Mouse (Mus musculus): ENCODE results near the gene Aunip. TPM values are rescaled to one million over a fixed set of nuclear protein-coding genes. Genes with fewer than 3 reads are reported as not detected.
"Not testable (repeated sequence)": the region's sequence is repeated elsewhere in the genome, so short reads cannot be mapped to it uniquely, and the experiment has no call there.

Aunip gene
- polyA plus RNA-seq, 2 experiments, result 7.6 to 21.0 TPM

DNA sequence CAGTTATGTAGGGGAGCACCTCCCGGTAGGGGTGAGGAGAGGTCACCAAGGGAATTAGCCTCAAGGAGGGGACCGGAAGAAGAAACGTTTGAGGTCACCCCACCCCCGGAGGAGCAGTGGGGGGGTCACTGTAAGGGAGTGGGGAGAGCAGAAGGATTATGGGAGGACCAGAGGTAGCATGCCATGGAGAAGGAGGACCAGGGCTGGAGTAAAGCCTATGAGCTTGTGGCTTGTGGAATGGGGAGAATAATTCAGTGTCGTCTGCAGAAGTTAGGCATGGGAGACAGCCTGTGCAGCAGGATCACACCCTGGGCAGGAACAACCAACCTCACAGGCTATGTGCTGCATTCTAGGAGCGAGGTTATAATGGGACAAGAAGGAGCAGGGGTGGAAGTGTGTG is 13.6 kb upstream of the Aunip start:
- Histone ChIP-seq H3K4me2 (ENCODE audit: low read depth) (peak overlapping the region; percentile 74), H3K9me3 (ENCODE audit: control insufficient read depth, low read length) (no peaks in the 10 kb centered on the region), H3K27ac (no peak overlapping the region), H3K4me1 (replicated peaks; ENCODE audit: control insufficient read depth in 2 of 2, insufficient read depth in 2 of 2, low read length in 1 of 2) (peaks cover 25 to 34% of the 10 kb centered on the region in 2 experiments), H3K36me3 (replicated peaks; ENCODE audit: control insufficient read depth, insufficient read depth, low read depth) (no peaks in the 10 kb centered on the region), H3K4me3 (ENCODE audit: insufficient read depth in 1 of 2, low read depth in 2 of 2, low read length in 2 of 2) (peak overlapping the region; percentile 31 to 51), H3K9ac (replicated peaks) (peak overlapping the region; percentile 45), H3K27me3 (ENCODE audit: control insufficient read depth, insufficient read depth, low read length) (no peaks in the 10 kb centered on the region; the same call in 1 of the 2 replicates)
- WGBS (ENCODE audit: insufficient replicate concordance), result 8% methylated on average over 6 of the region's 6 CpGs
- ATAC-seq (ENCODE audit: insufficient read depth) (peak; percentile 21), DNase-seq (ENCODE audit: low read depth in 3 of 3, low spot score in 3 of 3) (no peak)
- no peak for TF ChIP-seq EP300 (IDR thresholded peaks at IDR 0.05; ENCODE audit: low read depth)
- TF ChIP-seq CTCF (IDR thresholded peaks at IDR 0.05; ENCODE audit: low read depth), result no peak

DNA sequence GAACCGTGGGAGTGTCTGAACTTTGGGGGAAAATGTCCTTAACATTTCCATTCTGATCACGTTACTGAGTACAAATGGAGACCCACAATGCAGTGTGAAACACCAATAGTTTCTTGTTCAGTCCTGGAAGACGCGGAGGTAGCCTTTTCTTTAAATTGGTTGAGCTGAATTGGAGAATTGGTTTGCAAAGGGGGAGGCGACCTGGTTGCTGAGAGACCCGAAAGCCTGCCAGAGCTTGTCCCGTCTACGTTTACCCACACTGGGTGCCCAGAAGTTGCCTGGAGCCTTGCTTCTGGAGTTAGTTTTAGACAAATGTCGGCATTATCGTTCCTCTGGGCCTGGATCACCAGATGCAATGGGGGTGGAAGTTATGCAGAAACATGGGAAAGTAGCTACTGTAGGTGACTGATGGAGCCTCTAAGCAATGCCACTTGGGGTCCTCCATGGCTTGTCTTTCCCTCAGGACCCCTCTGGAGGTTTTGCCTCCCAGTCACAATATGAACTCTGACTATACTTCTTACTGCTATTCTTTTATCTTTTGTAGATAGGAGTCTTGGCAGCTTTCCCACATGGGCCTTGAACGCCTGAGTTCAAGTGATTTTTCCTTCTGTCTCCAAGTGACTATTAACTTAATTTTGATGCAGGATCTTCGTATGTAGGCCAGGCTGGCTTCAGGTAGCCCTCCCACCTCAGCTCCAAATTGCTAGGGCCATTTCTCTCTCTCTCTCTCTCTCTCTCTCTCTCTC is 12.6 kb upstream of the Aunip start:
- 50% methylated on average over 12 of the region's 12 CpGs for WGBS (ENCODE audit: insufficient replicate concordance)
- ATAC-seq (ENCODE audit: insufficient read depth), result no peak
- no peaks in the 10 kb centered on the region for H3K9me3 ChIP-seq (ENCODE audit: control insufficient read depth, low read length)
- no peak overlapping the region for H3K4me3 ChIP-seq (ENCODE audit: insufficient read depth in 1 of 2, low read depth in 2 of 2, low read length in 2 of 2)
- DNase-seq (ENCODE audit: low read depth in 3 of 3, low spot score in 3 of 3), result no peak
- no peak overlapping the region for H3K9ac ChIP-seq (replicated peaks)
- no peaks in the 10 kb centered on the region; the same call in 1 of the 2 replicates for H3K27me3 ChIP-seq (ENCODE audit: control insufficient read depth, insufficient read depth, low read length)
- peaks cover 25 to 34% of the 10 kb centered on the region in 2 experiments for H3K4me1 ChIP-seq (replicated peaks; ENCODE audit: control insufficient read depth in 2 of 2, insufficient read depth in 2 of 2, low read length in 1 of 2)
- TF ChIP-seq EP300 (IDR thresholded peaks at IDR 0.05; ENCODE audit: low read depth) (no peak), CTCF (IDR thresholded peaks at IDR 0.05; ENCODE audit: low read depth) (no peak)
- no peaks in the 10 kb centered on the region for H3K36me3 ChIP-seq (replicated peaks; ENCODE audit: control insufficient read depth, insufficient read depth, low read depth)
- H3K27ac ChIP-seq, result no peak overlapping the region
- H3K4me2 ChIP-seq (ENCODE audit: low read depth), result peak overlapping the region; percentile 74

DNA sequence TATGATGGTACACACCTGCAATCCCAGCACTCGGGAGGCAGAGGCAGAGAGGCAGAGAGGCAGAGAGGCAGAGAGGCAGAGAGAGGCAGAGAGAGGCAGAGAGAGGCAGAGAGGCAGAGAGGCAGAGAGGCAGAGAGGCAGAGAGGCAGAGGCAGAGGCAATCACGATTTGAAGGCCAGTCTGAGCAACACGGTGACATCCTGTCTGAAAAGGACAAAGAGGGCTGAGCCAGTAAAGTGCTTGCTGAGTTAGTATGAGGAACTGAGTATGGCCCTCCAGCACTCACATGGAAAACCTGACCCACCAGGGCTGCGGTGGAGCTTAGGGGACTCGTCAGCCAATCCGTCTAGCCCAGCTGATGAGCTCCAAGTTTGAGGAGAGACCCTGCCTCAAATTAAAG is 11.8 kb upstream of the Aunip start:
- 50% methylated on average over 6 of the region's 6 CpGs for WGBS (ENCODE audit: insufficient replicate concordance)
- not testable (repeated sequence) for H3K27me3 ChIP-seq (ENCODE audit: control insufficient read depth, insufficient read depth, low read length); H3K27ac ChIP-seq; ATAC-seq (ENCODE audit: insufficient read depth); H3K36me3 ChIP-seq (replicated peaks; ENCODE audit: control insufficient read depth, insufficient read depth, low read depth); H3K4me2 ChIP-seq (ENCODE audit: low read depth); H3K9me3 ChIP-seq (ENCODE audit: control insufficient read depth, low read length); DNase-seq (ENCODE audit: low read depth in 3 of 3, low spot score in 3 of 3); H3K4me3 ChIP-seq (ENCODE audit: insufficient read depth in 1 of 2, low read depth in 2 of 2, low read length in 2 of 2); H3K9ac ChIP-seq (replicated peaks)
- peaks cover 25 to 40% of the 10 kb centered on the region in 2 experiments for H3K4me1 ChIP-seq (replicated peaks; ENCODE audit: control insufficient read depth in 2 of 2, insufficient read depth in 2 of 2, low read length in 1 of 2)

DNA sequence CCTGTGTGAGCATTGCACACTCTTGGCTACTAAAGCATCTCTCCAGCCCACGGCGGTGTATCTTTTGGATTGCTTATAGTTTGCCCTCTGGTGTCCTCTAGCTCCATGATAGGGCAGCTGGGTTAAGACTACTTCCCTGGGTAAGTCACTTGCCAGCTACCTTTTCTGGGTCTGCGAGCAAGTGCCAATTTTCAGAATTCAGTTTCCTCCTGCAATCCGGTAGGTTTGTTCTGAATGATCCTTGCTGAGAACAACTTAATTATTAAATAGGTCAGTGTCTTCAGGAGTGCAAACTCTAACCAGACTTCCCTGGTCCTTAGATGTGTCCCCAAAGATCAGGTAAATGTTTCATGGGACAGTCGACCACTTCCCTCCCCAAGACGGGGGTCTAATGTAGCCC is 9.7 kb upstream of the Aunip start:
- peaks cover 27 to 36% of the 10 kb centered on the region in 2 experiments for H3K4me1 ChIP-seq (replicated peaks; ENCODE audit: control insufficient read depth in 2 of 2, insufficient read depth in 2 of 2, low read length in 1 of 2)
- H3K9ac ChIP-seq (replicated peaks), result no peak overlapping the region
- no peaks in the 10 kb centered on the region for H3K27me3 ChIP-seq (ENCODE audit: control insufficient read depth, insufficient read depth, low read length)
- H3K36me3 ChIP-seq (replicated peaks; ENCODE audit: control insufficient read depth, insufficient read depth, low read depth), result no peaks in the 10 kb centered on the region
- no peak overlapping the region for H3K4me2 ChIP-seq (ENCODE audit: low read depth)
- WGBS (ENCODE audit: insufficient replicate concordance), result 82% methylated on average over 6 of the region's 6 CpGs
- DNase-seq (ENCODE audit: low read depth in 3 of 3, low spot score in 3 of 3) (no peak), ATAC-seq (ENCODE audit: insufficient read depth) (no peak)
- TF ChIP-seq CTCF (IDR thresholded peaks at IDR 0.05; ENCODE audit: low read depth) (no peak), EP300 (IDR thresholded peaks at IDR 0.05; ENCODE audit: low read depth) (no peak)
- H3K4me3 ChIP-seq (ENCODE audit: insufficient read depth in 1 of 2, low read depth in 2 of 2, low read length in 2 of 2), result no peak overlapping the region
- H3K9me3 ChIP-seq (ENCODE audit: control insufficient read depth, low read length), result no peaks in the 10 kb centered on the region
- no peak overlapping the region for H3K27ac ChIP-seq

DNA sequence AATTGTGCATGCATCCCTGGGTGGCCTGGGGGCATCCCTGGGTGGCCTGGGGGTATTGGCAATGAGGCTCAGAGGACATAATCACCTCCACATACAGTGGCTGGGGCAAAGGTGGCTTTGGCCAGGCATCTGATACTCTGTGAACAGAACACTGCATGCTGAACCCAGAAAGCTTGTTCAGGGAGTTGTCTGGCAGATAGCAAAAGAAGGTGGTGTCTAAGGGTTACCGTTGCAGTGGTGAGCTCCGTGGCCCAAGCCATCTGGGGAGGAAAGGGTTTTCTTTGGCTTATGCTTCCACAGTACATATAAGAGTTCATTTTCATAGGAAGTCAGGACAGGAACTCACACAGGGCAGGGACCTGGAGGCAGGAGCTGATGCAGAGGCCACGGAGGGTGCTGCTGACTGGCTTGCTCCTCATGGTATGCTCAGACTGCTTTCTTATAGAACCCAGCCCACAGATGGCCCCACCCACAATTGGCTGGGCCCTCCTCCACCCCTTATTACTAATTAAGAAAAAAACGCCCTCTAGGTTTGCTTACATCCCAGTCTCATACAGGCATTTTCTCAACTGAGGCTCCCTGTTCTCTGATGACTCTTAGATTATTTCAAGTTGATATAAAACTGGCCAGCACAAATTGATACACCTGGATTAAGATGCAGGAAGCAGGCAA is 7.0 kb upstream of the Aunip start:
- H3K9ac ChIP-seq (replicated peaks), result peak overlapping the region; percentile 12; the same call in 1 of the 2 replicates

More for the DNA sequence above, 7.0 kb upstream of the Aunip start:
- Histone ChIP-seq H3K36me3 (replicated peaks; ENCODE audit: control insufficient read depth, insufficient read depth, low read depth) (no peaks in the 10 kb centered on the region), H3K4me1 (replicated peaks; ENCODE audit: control insufficient read depth in 2 of 2, insufficient read depth in 2 of 2, low read length in 1 of 2) (peaks cover 34 to 42% of the 10 kb centered on the region in 2 experiments), H3K4me2 (ENCODE audit: low read depth) (peak overlapping the region; percentile 40), H3K27me3 (ENCODE audit: control insufficient read depth, insufficient read depth, low read length) (no peaks in the 10 kb centered on the region), H3K4me3 (ENCODE audit: insufficient read depth in 1 of 2, low read depth in 2 of 2, low read length in 2 of 2) (peak overlapping the region in 1 of 2 experiments; percentile 14; a peak in 1 of 4 replicates), H3K27ac (peak overlapping the region; percentile 5), H3K9me3 (ENCODE audit: control insufficient read depth, low read length) (no peaks in the 10 kb centered on the region)
- DNase-seq (ENCODE audit: low read depth in 3 of 3, low spot score in 3 of 3) (peak; percentile 53 to 59 (median 56)), ATAC-seq (ENCODE audit: insufficient read depth) (peak; percentile 60)
- 24% methylated on average over 4 of the region's 4 CpGs for WGBS (ENCODE audit: insufficient replicate concordance)
- TF ChIP-seq EP300 (IDR thresholded peaks at IDR 0.05; ENCODE audit: low read depth) (no peak), CTCF (IDR thresholded peaks at IDR 0.05; ENCODE audit: low read depth) (no peak)
